Mouse (Mus musculus): ENCODE measurements around the gene Ccl11. TPM values are rescaled to one million over a fixed set of nuclear protein-coding genes. Genes with fewer than 3 reads are reported as not detected.

The Ccl11 gene
- polyA plus RNA-seq, 1 experiment from 2014 or later = not detected

DNA sequence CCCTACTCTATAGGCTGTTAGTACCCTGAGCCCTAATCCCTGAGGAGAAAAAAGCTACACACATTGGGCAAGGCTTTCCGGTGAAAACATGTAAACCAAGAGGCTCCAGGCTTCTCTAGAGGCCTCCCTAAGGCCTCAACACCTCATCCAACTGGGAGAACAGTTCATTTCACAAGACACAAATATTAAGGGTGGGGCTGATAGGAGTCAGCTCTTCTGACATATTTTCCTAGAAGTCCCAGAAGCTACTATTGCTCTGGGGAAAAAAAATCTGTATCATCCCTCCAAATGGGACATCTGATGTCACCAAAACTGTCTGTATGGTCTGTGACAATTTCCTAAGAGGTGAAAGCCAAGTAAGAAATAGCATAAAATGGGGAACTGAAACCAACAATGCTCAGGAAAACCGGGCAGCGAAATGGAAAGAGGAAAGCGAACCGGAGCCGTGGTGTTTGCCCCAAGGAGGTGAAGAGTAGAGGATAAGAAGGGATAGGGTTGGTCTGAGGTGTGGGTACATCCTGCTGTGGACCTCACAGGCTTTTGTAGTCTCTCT lies 35.0 kb upstream of the Ccl11 start:
- H3K27me3 ChIP-seq (ENCODE audit: control insufficient read depth, insufficient read depth, low read length) = no peaks in the 10 kb centered on the region
- ATAC-seq (ENCODE audit: low FRiP score) (no peak), DNase-seq (ENCODE audit: low spot score, missing footprints) (no peak)
- H3K4me2 ChIP-seq = no peak overlapping the region
- WGBS = 88% methylated on average over 6 of the region's 6 CpGs
- no peaks in the 10 kb centered on the region for H3K36me3 ChIP-seq (ENCODE audit: control insufficient read depth, insufficient read depth, low read length)
- H3K4me3 ChIP-seq (ENCODE audit: low read depth, low read length) = no peak overlapping the region
- no peaks in the 10 kb centered on the region for H3K4me1 ChIP-seq (ENCODE audit: control insufficient read depth, insufficient read depth, low read length)
- no peaks in the 10 kb centered on the region for H3K9me3 ChIP-seq (ENCODE audit: control insufficient read depth, low read length)
- H3K9ac ChIP-seq (ENCODE audit: low read length) = no peak overlapping the region
- H3K27ac ChIP-seq (ENCODE audit: low read depth, low read length) = no peak overlapping the region

DNA sequence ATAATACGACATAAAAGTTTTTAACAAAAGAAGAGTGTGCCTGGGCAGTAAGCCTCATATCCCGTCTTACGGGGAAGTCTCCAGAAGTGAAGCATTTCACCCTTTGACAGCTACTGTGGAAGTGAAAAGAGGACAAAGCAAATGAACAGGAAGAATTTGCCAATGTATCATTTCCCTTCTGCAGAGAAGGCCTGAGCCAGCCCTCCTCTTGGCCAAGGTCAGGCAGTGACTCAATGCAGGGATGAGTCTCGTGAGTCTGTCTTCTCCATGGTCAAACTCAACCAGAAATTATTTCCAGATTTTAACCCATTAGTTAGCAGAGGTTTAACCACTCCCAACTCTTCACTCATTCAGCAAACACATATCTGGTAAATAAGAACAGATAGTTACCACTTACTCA lies 33.9 kb upstream of the Ccl11 start:
- H3K27me3 ChIP-seq (ENCODE audit: control insufficient read depth, insufficient read depth, low read length) = no peaks in the 10 kb centered on the region
- no peak overlapping the region for H3K4me3 ChIP-seq (ENCODE audit: low read depth, low read length)
- DNase-seq (ENCODE audit: low spot score, missing footprints) (no peak), ATAC-seq (ENCODE audit: low FRiP score) (no peak)
- no peaks in the 10 kb centered on the region for H3K4me1 ChIP-seq (ENCODE audit: control insufficient read depth, insufficient read depth, low read length)
- H3K9ac ChIP-seq (ENCODE audit: low read length) = no peak overlapping the region
- WGBS = 80% methylated on average over 4 of the region's 4 CpGs
- H3K36me3 ChIP-seq (ENCODE audit: control insufficient read depth, insufficient read depth, low read length) = no peaks in the 10 kb centered on the region
- H3K27ac ChIP-seq (ENCODE audit: low read depth, low read length) = no peak overlapping the region
- no peaks in the 10 kb centered on the region for H3K9me3 ChIP-seq (ENCODE audit: control insufficient read depth, low read length)
- H3K4me2 ChIP-seq = no peak overlapping the region

DNA sequence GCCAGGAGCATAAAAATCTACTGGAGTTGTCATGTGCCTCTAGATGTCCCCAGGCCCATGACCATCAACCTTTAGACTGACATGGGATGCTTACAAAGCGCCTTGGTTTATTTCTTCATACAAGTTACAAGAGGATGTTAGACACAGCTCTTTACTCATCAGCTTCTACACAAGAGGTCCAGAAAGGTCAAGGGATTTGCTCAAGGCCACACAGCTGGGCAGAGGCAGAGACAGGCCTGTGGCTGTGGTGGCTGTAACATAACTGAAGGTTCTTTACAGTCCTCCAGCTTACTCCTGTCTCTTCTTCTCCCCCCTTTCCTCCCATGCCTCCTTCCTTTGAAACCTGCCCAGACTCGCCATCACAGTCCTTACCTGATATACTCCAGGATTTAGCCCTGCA lies 27.5 kb upstream of the Ccl11 start:
- no peak for ATAC-seq (ENCODE audit: low FRiP score)
- no peaks in the 10 kb centered on the region for H3K27me3 ChIP-seq (ENCODE audit: control insufficient read depth, insufficient read depth, low read length)
- no peak for DNase-seq (ENCODE audit: low spot score, missing footprints)
- no peak overlapping the region for H3K9ac ChIP-seq (ENCODE audit: low read length)
- H3K4me1 ChIP-seq (ENCODE audit: control insufficient read depth, insufficient read depth, low read length) = no peaks in the 10 kb centered on the region
- no peak overlapping the region for H3K4me2 ChIP-seq
- no peak overlapping the region for H3K27ac ChIP-seq (ENCODE audit: low read depth, low read length)
- H3K36me3 ChIP-seq (ENCODE audit: control insufficient read depth, insufficient read depth, low read length) = no peaks in the 10 kb centered on the region
- 79% methylated on average over 2 of the region's 2 CpGs for WGBS
- no peaks in the 10 kb centered on the region for H3K9me3 ChIP-seq (ENCODE audit: control insufficient read depth, low read length)
- H3K4me3 ChIP-seq (ENCODE audit: low read depth, low read length) = no peak overlapping the region

DNA sequence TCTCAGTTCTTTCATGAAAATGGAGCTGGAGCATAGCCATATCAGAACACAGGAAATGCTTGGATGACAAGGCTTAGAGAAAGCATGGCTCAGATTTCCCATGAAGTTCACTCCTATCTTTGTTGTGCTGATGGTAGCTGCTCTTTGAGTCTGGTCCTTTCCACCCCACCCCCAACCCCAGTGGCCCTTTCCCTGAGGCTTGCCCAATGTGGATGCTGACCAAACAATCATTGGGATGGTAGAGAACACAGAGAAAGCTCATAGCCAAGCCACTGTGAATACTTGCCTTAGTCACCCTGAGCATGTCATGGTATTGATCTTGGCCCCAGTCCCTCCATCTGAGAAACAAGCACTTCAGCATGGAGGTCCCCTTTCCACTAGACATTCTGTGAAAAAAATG lies 25.5 kb upstream of the Ccl11 start:
- Histone ChIP-seq H3K4me3 (ENCODE audit: low read depth, low read length) (no peak overlapping the region), H3K27ac (ENCODE audit: low read depth, low read length) (no peak overlapping the region), H3K36me3 (ENCODE audit: control insufficient read depth, insufficient read depth, low read length) (no peaks in the 10 kb centered on the region), H3K4me2 (no peak overlapping the region), H3K9ac (ENCODE audit: low read length) (no peak overlapping the region), H3K4me1 (ENCODE audit: control insufficient read depth, insufficient read depth, low read length) (no peaks in the 10 kb centered on the region), H3K9me3 (ENCODE audit: control insufficient read depth, low read length) (no peaks in the 10 kb centered on the region), H3K27me3 (ENCODE audit: control insufficient read depth, insufficient read depth, low read length) (no peaks in the 10 kb centered on the region)
- ATAC-seq (ENCODE audit: low FRiP score) = no peak
- DNase-seq (ENCODE audit: low spot score, missing footprints) = no peak

DNA sequence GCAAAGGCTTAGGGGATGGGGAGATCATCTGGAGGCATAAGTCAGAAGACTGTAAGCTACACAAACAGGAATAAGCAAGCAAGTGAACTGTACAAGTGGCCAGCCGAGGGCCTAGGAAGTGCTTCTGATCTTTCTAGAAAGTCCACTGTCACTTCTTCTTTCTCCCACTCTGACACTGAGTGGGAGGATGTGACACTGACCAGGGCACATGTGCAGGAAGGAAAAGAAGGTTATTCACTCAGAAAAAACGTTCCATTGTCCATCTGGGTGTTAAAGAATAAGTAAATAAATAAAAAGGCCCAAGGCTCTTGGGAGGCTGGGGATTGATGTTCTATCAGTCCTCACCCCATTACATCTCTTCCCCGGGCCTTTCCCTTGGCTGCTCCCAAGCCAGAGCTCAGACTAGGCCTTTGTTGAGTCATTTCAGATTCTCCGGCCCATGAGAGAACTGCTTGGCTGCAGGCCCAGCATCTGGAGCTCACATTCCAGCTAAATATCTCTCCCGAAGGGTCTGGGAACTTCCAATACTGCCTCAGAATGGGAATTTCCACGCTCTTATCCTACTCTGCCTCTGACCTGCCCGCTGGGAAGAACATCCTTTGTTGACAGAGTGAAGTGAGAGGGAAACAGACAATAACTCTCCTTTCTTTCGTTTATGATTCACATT lies 24.8 kb upstream of the Ccl11 start:
- ATAC-seq (ENCODE audit: low FRiP score) (no peak), DNase-seq (ENCODE audit: low spot score, missing footprints) (no peak)
- 61% methylated on average over 8 of the region's 8 CpGs for WGBS
- no peaks in the 10 kb centered on the region for H3K36me3 ChIP-seq (ENCODE audit: control insufficient read depth, insufficient read depth, low read length)
- no peak overlapping the region for H3K4me2 ChIP-seq
- no peaks in the 10 kb centered on the region for H3K4me1 ChIP-seq (ENCODE audit: control insufficient read depth, insufficient read depth, low read length)
- H3K9ac ChIP-seq (ENCODE audit: low read length) = no peak overlapping the region
- no peaks in the 10 kb centered on the region for H3K9me3 ChIP-seq (ENCODE audit: control insufficient read depth, low read length)
- no peak overlapping the region for H3K27ac ChIP-seq (ENCODE audit: low read depth, low read length)
- no peaks in the 10 kb centered on the region for H3K27me3 ChIP-seq (ENCODE audit: control insufficient read depth, insufficient read depth, low read length)
- H3K4me3 ChIP-seq (ENCODE audit: low read depth, low read length) = no peak overlapping the region

DNA sequence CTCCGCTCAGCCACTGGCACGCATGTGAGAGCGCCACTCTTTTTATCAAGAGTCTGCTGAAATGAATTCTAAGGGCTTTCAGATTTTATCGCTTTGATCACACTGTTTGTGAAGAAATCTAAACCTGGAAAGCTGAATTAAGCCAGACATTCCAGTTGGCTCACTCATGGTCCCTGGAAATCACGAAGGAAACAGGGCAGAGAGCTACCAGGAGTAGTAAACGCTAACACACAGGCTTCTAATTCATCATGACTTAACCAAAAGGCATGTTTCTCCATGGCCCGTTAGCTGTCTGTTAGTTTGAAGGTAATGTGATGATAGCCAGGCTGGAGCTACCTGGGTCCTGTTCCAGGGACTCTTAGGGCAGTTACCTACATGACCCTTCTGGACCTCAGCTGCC lies 23.2 kb upstream of the Ccl11 start:
- no peak for ATAC-seq (ENCODE audit: low FRiP score)
- 90% methylated on average over 7 of the region's 7 CpGs for WGBS
- H3K36me3 ChIP-seq (ENCODE audit: control insufficient read depth, insufficient read depth, low read length) = no peaks in the 10 kb centered on the region

DNA sequence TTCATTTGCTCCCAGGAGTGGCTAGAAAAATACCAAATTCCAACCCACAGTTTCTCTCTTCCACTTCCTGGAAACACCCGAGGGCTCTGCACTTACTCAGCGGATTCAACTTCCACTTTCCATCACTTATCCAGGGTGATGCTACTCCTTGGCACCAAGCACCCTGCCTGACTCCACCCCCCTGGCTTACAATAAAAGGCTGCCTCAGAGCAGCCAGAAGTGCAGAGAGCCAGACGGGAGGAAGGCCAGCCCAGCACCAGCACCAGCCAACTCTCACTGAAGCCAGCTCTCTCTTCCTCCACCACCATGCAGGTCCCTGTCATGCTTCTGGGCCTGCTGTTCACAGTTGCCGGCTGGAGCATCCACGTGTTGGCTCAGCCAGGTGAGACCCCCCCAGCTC lies 22.3 kb upstream of the Ccl11 start, which contains the start of gene Ccl2:
Gene Ccl2 (plus strand): TSS at position 216 of the 400 bp plus-strand sequence.
- WGBS = 48% methylated on average over 5 of the region's 5 CpGs
- Histone ChIP-seq H3K4me1 (ENCODE audit: control insufficient read depth, insufficient read depth, low read length) (no peaks in the 10 kb centered on the region), H3K27me3 (ENCODE audit: control insufficient read depth, insufficient read depth, low read length) (no peaks in the 10 kb centered on the region), H3K9me3 (ENCODE audit: control insufficient read depth, low read length) (no peaks in the 10 kb centered on the region), H3K9ac (ENCODE audit: low read length) (no peak within 1 kb of the TSS), H3K27ac (ENCODE audit: low read depth, low read length) (no peak within 1 kb of the TSS), H3K4me3 (ENCODE audit: low read depth, low read length) (no peak within 1 kb of the TSS), H3K36me3 (ENCODE audit: control insufficient read depth, insufficient read depth, low read length) (no peaks in the 10 kb centered on the region), H3K4me2 (no peak within 1 kb of the TSS)
- DNase-seq (ENCODE audit: low spot score, missing footprints) = no peak
- ATAC-seq (ENCODE audit: low FRiP score) = no peak

More for the DNA sequence above, 23.2 kb upstream of the Ccl11 start:
- no peaks in the 10 kb centered on the region for H3K4me1 ChIP-seq (ENCODE audit: control insufficient read depth, insufficient read depth, low read length)
- no peak overlapping the region for H3K4me2 ChIP-seq
- H3K9ac ChIP-seq (ENCODE audit: low read length) = no peak overlapping the region
- H3K27me3 ChIP-seq (ENCODE audit: control insufficient read depth, insufficient read depth, low read length) = no peaks in the 10 kb centered on the region
- DNase-seq (ENCODE audit: low spot score, missing footprints) = no peak
- H3K27ac ChIP-seq (ENCODE audit: low read depth, low read length) = no peak overlapping the region
- H3K9me3 ChIP-seq (ENCODE audit: control insufficient read depth, low read length) = no peaks in the 10 kb centered on the region
- no peak overlapping the region for H3K4me3 ChIP-seq (ENCODE audit: low read depth, low read length)

DNA sequence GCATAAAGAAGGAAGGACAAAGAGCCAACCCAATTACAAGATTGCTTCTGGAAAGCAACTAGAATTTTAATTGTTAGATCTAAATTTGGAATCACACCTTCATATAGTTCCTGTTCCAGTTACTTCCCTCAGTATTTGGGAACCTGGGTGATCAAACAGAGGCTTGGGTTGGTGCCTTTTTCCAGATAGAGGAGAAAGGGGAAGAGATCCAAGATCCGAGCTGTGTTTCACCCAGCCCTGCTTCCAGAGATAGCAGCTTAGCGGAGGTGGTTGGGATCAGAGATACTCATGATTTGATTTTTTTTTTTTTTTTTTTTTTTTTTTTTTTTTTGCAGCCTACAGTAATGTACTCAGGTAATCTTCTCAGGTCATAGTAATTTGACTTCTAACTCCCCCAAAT lies 21.8 kb upstream of the Ccl11 start:
- Histone ChIP-seq H3K9ac (ENCODE audit: low read length) (no peak overlapping the region), H3K27me3 (ENCODE audit: control insufficient read depth, insufficient read depth, low read length) (no peaks in the 10 kb centered on the region), H3K9me3 (ENCODE audit: control insufficient read depth, low read length) (no peaks in the 10 kb centered on the region), H3K4me3 (ENCODE audit: low read depth, low read length) (no peak overlapping the region), H3K27ac (ENCODE audit: low read depth, low read length) (no peak overlapping the region), H3K4me1 (ENCODE audit: control insufficient read depth, insufficient read depth, low read length) (no peaks in the 10 kb centered on the region), H3K4me2 (no peak overlapping the region), H3K36me3 (ENCODE audit: control insufficient read depth, insufficient read depth, low read length) (no peaks in the 10 kb centered on the region)
- DNase-seq (ENCODE audit: low spot score, missing footprints) (no peak), ATAC-seq (ENCODE audit: low FRiP score) (no peak)
- WGBS = 85% methylated on average over 2 of the region's 2 CpGs

DNA sequence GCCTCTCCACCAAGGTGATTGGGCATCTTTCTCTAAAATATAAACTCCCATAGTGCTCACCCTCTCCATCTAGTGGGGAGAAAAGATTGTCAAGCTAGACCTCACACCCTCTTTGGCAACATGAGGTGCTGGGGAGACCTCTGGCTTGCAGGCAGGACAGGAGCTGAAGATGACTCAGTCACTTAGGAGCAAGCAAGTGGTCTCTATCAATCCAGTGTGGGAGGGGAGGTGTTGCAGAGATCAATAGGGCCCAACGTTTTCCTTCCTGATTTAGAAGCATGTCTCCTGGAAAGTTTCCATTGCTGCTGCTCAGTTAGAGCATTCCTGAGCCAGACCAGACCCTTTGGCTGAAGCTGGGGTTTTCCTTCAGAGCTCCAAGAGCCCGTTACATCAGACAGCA lies 19.1 kb upstream of the Ccl11 start, which contains the start of gene Gm17268:
Gene Gm17268 (minus strand): TSS at position 28 of the 400 bp plus-strand sequence.
- no peak within 1 kb of the TSS for H3K4me2 ChIP-seq
- no peaks in the 10 kb centered on the region for H3K27me3 ChIP-seq (ENCODE audit: control insufficient read depth, insufficient read depth, low read length)
- ATAC-seq (ENCODE audit: low FRiP score) (no peak), DNase-seq (ENCODE audit: low spot score, missing footprints) (no peak)
- H3K36me3 ChIP-seq (ENCODE audit: control insufficient read depth, insufficient read depth, low read length) = no peaks in the 10 kb centered on the region
- H3K9ac ChIP-seq (ENCODE audit: low read length) = no peak within 1 kb of the TSS
- 60% methylated on average over 2 of the region's 2 CpGs for WGBS
- H3K9me3 ChIP-seq (ENCODE audit: control insufficient read depth, low read length) = no peaks in the 10 kb centered on the region
- H3K4me1 ChIP-seq (ENCODE audit: control insufficient read depth, insufficient read depth, low read length) = no peaks in the 10 kb centered on the region
- H3K4me3 ChIP-seq (ENCODE audit: low read depth, low read length) = no peak within 1 kb of the TSS
- H3K27ac ChIP-seq (ENCODE audit: low read depth, low read length) = no peak within 1 kb of the TSS
